Mouse (Mus musculus) MEL (cell line): ENCODE measurements around the gene Grip1. TPM values are rescaled to one million over a fixed set of nuclear protein-coding genes. Genes with fewer than 3 reads are reported as not detected.

ENCODE experiments used
- DNase-seq: peaks from one replicate; pipeline ENCODE4 v3.0.0; 2011; ENCODE audit warnings: low read depth, low spot score
- H3K27ac ChIP-seq: 2 replicates; pipeline ENCODE4 v1.5.1; 2012; ENCODE audit warnings: low read depth, mild to moderate bottlenecking, control low read depth, low read length, moderate library complexity; ENCODE audit not compliant: control insufficient read depth
- H3K27me3 ChIP-seq, 2 experiments: fragments of 150-350 bp in 1 of 2; sonication (generic) in 1 of 2; 2 replicates each; pipeline ENCODE4 v1.6.1; 2012; ENCODE audit warnings: low read length in 2 of 2, mild to moderate bottlenecking in 2 of 2, improper control_type of control experiment in 1 of 2, moderate library complexity in 1 of 2; ENCODE audit not compliant: insufficient read depth in 2 of 2, control insufficient read depth in 1 of 2
- H3K36me3 ChIP-seq, 2 experiments: 2 replicates each; pipeline ENCODE4 v1.6.1; 2012 to 2014; ENCODE audit warnings: low read length in 2 of 2, improper control_type of control experiment in 1 of 2, inconsistent platforms in 1 of 2, mild to moderate bottlenecking in 1 of 2; ENCODE audit not compliant: insufficient read depth in 2 of 2, control insufficient read depth in 1 of 2
- H3K4me1 ChIP-seq, 2 experiments: fragments of 150-350 bp in 1 of 2; sonication (generic) in 1 of 2; 2 replicates each; pipeline ENCODE4 v1.6.1; 2012; ENCODE audit warnings: low read length in 2 of 2, improper control_type of control experiment in 1 of 2, mild to moderate bottlenecking in 1 of 2; ENCODE audit not compliant: insufficient read depth in 2 of 2, control insufficient read depth in 1 of 2
- H3K4me3 ChIP-seq, 2 experiments: fragments of 150-350 bp in 1 of 2; sonication (generic) in 1 of 2; 2 replicates each; pipeline ENCODE4 v1.5.1; 2012; ENCODE audit warnings: low read depth in 2 of 2, low read length in 2 of 2, mild to moderate bottlenecking in 2 of 2, moderate library complexity in 2 of 2, control low read depth in 1 of 2, improper control_type of control experiment in 1 of 2; ENCODE audit not compliant: control insufficient read depth in 1 of 2, insufficient read depth in 1 of 2
- H3K79me2 ChIP-seq: 2 replicates; pipeline ENCODE4 v1.6.1; 2012; ENCODE audit warnings: mild to moderate bottlenecking, low read length, moderate library complexity; ENCODE audit not compliant: control insufficient read depth, poor library complexity, insufficient read depth
- H3K9ac ChIP-seq: 2 replicates; pipeline ENCODE4 v1.6.1; 2012; ENCODE audit warnings: low read depth, mild to moderate bottlenecking, control low read depth, low read length, moderate library complexity; ENCODE audit not compliant: control insufficient read depth, poor library complexity, severe bottlenecking
- H3K9me3 ChIP-seq: fragments of 150-350 bp; sonication (generic); replicated peaks from 2 replicates; pipeline ENCODE4 v1.6.1; 2012; ENCODE audit warnings: mild to moderate bottlenecking, low read length, improper control_type of control experiment, moderate library complexity; ENCODE audit not compliant: insufficient read depth
- BHLHE40 ChIP-seq: IDR thresholded peaks from 2 replicates; pipeline ENCODE4 v1.6.1; 2012; ENCODE audit warnings: low read depth, mild to moderate bottlenecking, inconsistent platforms, low read length, improper control_type of control experiment, borderline replicate concordance
- CHD1 ChIP-seq: IDR thresholded peaks from 2 replicates; pipeline ENCODE4 v1.6.1; 2012; ENCODE audit warnings: low read depth, mild to moderate bottlenecking, inconsistent platforms, low read length, improper control_type of control experiment
- ELF1 ChIP-seq: IDR thresholded peaks from 2 replicates; pipeline ENCODE4 v1.6.1; 2014; ENCODE audit warnings: low read depth, mild to moderate bottlenecking, inconsistent platforms, low read length, improper control_type of control experiment, moderate library complexity
- EP300 ChIP-seq, 2 experiments: IDR thresholded peaks; 2 replicates each; pipeline ENCODE4 v1.6.1; 2011; ENCODE audit warnings: improper control_type of control experiment in 2 of 2, low read length in 2 of 2, low read depth in 1 of 2, mild to moderate bottlenecking in 1 of 2
- ETS1 ChIP-seq: IDR thresholded peaks from 2 replicates; pipeline ENCODE4 v1.6.1; 2012; ENCODE audit warnings: low read depth, mild to moderate bottlenecking, inconsistent platforms, low read length, improper control_type of control experiment, moderate library complexity
- GABPA ChIP-seq: IDR thresholded peaks from 2 replicates; pipeline ENCODE4 v1.6.1; 2012; ENCODE audit warnings: low read depth, mild to moderate bottlenecking, inconsistent platforms, low read length, improper control_type of control experiment, moderate library complexity
- JUND ChIP-seq: IDR thresholded peaks from 2 replicates; pipeline ENCODE4 v1.6.1; 2011; ENCODE audit warnings: low read depth, mild to moderate bottlenecking, improper control_type of control experiment, low read length
- MXI1 ChIP-seq: IDR thresholded peaks from 2 replicates; pipeline ENCODE4 v1.6.1; 2011; ENCODE audit warnings: mild to moderate bottlenecking, low read depth, low read length, improper control_type of control experiment
- MYB ChIP-seq: IDR thresholded peaks from 2 replicates; pipeline ENCODE4 v1.6.1; 2011; ENCODE audit warnings: mild to moderate bottlenecking, low read depth, low read length, improper control_type of control experiment
- MYC ChIP-seq: IDR thresholded peaks from 2 replicates; pipeline ENCODE4 v1.6.1; 2011; ENCODE audit warnings: low read depth, mild to moderate bottlenecking, low read length, improper control_type of control experiment, moderate library complexity
- NRF1 ChIP-seq: IDR thresholded peaks from 2 replicates; pipeline ENCODE4 v1.6.1; 2014; ENCODE audit warnings: low read depth, mild to moderate bottlenecking, inconsistent platforms, low read length, improper control_type of control experiment, moderate library complexity; ENCODE audit not compliant: poor library complexity, insufficient read depth, severe bottlenecking
- POLR2A ChIP-seq, 2 experiments: IDR thresholded peaks; 2 replicates each; pipeline ENCODE4 v1.6.1; 2011 to 2012; ENCODE audit warnings: low read length in 2 of 2, mild to moderate bottlenecking in 2 of 2, control low read depth in 1 of 2, improper control_type of control experiment in 1 of 2, low read depth in 1 of 2, moderate library complexity in 1 of 2; ENCODE audit not compliant: control insufficient read depth in 1 of 2, insufficient read depth in 1 of 2, poor library complexity in 1 of 2
- POLR2AphosphoS2 ChIP-seq: IDR thresholded peaks from 2 replicates; pipeline ENCODE4 v1.6.1; 2011; ENCODE audit warnings: low read length, improper control_type of control experiment
- POLR2AphosphoS5 ChIP-seq: IDR thresholded peaks from 2 replicates; pipeline ENCODE4 v1.6.1; 2012; ENCODE audit warnings: low read depth, borderline replicate concordance, mild to moderate bottlenecking, inconsistent platforms, low read length, moderate library complexity, mixed read lengths
- RAD21 ChIP-seq: IDR thresholded peaks from 2 replicates; pipeline ENCODE4 v1.6.1; 2011; ENCODE audit warnings: mild to moderate bottlenecking, low read depth, low read length, improper control_type of control experiment
- SMC3 ChIP-seq: IDR thresholded peaks from 2 replicates; pipeline ENCODE4 v1.6.1; 2011; ENCODE audit warnings: low read depth, low read length, improper control_type of control experiment
- TCF12 ChIP-seq: IDR thresholded peaks from 2 replicates; pipeline ENCODE4 v1.6.1; 2014; ENCODE audit warnings: low read depth, mild to moderate bottlenecking, inconsistent platforms, low read length, improper control_type of control experiment, moderate library complexity
- UBTF ChIP-seq: IDR thresholded peaks from 2 replicates; pipeline ENCODE4 v1.6.1; 2012; ENCODE audit warnings: low read depth, mild to moderate bottlenecking, inconsistent platforms, low read length, improper control_type of control experiment, moderate library complexity, borderline replicate concordance; ENCODE audit not compliant: insufficient read depth
- USF2 ChIP-seq, 2 experiments: IDR thresholded peaks; 2 replicates each; pipeline ENCODE4 v1.6.1; 2011 to 2012; ENCODE audit warnings: improper control_type of control experiment in 2 of 2, low read length in 2 of 2, borderline replicate concordance in 1 of 2, inconsistent platforms in 1 of 2, low read depth in 1 of 2, mild to moderate bottlenecking in 1 of 2; ENCODE audit not compliant: insufficient read depth in 1 of 2
- ZC3H11A ChIP-seq: IDR thresholded peaks from 2 replicates; pipeline ENCODE4 v1.6.1; 2012; ENCODE audit warnings: low read depth, mild to moderate bottlenecking, inconsistent platforms, low read length, improper control_type of control experiment
- ZKSCAN1 ChIP-seq: IDR thresholded peaks from 2 replicates; pipeline ENCODE4 v1.6.1; 2012; ENCODE audit warnings: low read depth, mild to moderate bottlenecking, inconsistent platforms, low read length, improper control_type of control experiment, moderate library complexity
- ZMIZ1 ChIP-seq: IDR thresholded peaks from 2 replicates; pipeline ENCODE4 v1.6.1; 2012; ENCODE audit warnings: low read depth, mild to moderate bottlenecking, inconsistent platforms, low read length, improper control_type of control experiment, moderate library complexity
- ZNF384 ChIP-seq: IDR thresholded peaks from 2 replicates; pipeline ENCODE4 v1.6.1; 2012; ENCODE audit warnings: low read depth, mild to moderate bottlenecking, inconsistent platforms, low read length, improper control_type of control experiment
- polyA plus RNA-seq, 2 experiments: library from polyadenylated mRNA; stranded (reverse) in 1 of 2; unstranded in 1 of 2; fragments of >175 nt in 1 of 2; fragments of >200 nt in 1 of 2; gene quantifications; 2 replicates each; pipeline versions ENCODE4 v1.2.1 to v1.2.4; 2012; ENCODE audit warnings: low replicate concordance in 2 of 2, low read depth in 1 of 2; ENCODE audit not compliant: insufficient read length in 2 of 2, insufficient read depth in 1 of 2, missing spikeins in 1 of 2
- total RNA-seq: library from RNA; depleted of rRNA; stranded (reverse); fragments of 300-350 nt; gene quantifications from 2 replicates; pipeline ENCODE4 v1.2.3, GENCODE M21; 2012

Gene Grip1
- total and polyA plus RNA-seq, 3 experiments: 0.04 TPM; not detected in 2

- Histone ChIP-seq H3K79me2 (no peaks in the 10 kb centered on the region), H3K4me1 (no peaks in the 10 kb centered on the region), H3K9ac (no peak overlapping the region), H3K4me3 (no peak overlapping the region), H3K9me3 (no peaks in the 10 kb centered on the region), H3K36me3 (no peaks in the 10 kb centered on the region), H3K27ac (no peak overlapping the region), H3K27me3 (no peaks in the 10 kb centered on the region)
- no peak for DNase-seq
- TF ChIP-seq POLR2A (IDR thresholded peaks at IDR 0.05; ENCODE audit: control insufficient read depth in 1 of 2, insufficient read depth in 1 of 2, low read depth in 1 of 2, low read length in 2 of 2, poor library complexity in 1 of 2) (no peak), ZC3H11A (no peak), NRF1 (no peak), UBTF (no peak), ETS1 (no peak), MYC (no peak)
These were observed 1.9 kb downstream of the Grip1 start for GRCm38 (mm10) chr10:119455543-119455940.

- no peaks in the 10 kb centered on the region for H3K36me3 ChIP-seq
- no peak overlapping the region for H3K27ac ChIP-seq
- H3K79me2 ChIP-seq: no peaks in the 10 kb centered on the region
- H3K27me3 ChIP-seq: no peaks in the 10 kb centered on the region
- H3K9ac ChIP-seq: no peak overlapping the region
- no peak overlapping the region for H3K4me3 ChIP-seq
- no peaks in the 10 kb centered on the region for H3K9me3 ChIP-seq
- TF ChIP-seq ZKSCAN1 (no peak), RAD21 (no peak), CHD1 (no peak), TCF12 (no peak), EP300 (IDR thresholded peaks at IDR 0.05; ENCODE audit: low read depth in 1 of 2, low read length in 2 of 2) (no peak), ELF1 (no peak), SMC3 (no peak), USF2 (IDR thresholded peaks at IDR 0.05; ENCODE audit: borderline replicate concordance in 1 of 2, insufficient read depth in 1 of 2, low read depth in 1 of 2, low read length in 2 of 2) (no peak), GABPA (no peak), MYB (no peak), POLR2AphosphoS2 (no peak), POLR2AphosphoS5 (no peak), UBTF (no peak), BHLHE40 (no peak), JUND (no peak), MXI1 (no peak), ZNF384 (no peak), ZMIZ1 (no peak)
- no peaks in the 10 kb centered on the region for H3K4me1 ChIP-seq
- no peak for DNase-seq
These were observed 3.5 kb downstream of the Grip1 start for GRCm38 (mm10) chr10:119457121-119457520.
